Mouse (Mus musculus): ENCODE data around the gene Hoxd12. TPM values are rescaled to one million over a fixed set of nuclear protein-coding genes. Genes with fewer than 3 reads are reported as not detected.

Hoxd12 gene
- total RNA-seq, 1 experiment from 2014 or later = not detected

DNA sequence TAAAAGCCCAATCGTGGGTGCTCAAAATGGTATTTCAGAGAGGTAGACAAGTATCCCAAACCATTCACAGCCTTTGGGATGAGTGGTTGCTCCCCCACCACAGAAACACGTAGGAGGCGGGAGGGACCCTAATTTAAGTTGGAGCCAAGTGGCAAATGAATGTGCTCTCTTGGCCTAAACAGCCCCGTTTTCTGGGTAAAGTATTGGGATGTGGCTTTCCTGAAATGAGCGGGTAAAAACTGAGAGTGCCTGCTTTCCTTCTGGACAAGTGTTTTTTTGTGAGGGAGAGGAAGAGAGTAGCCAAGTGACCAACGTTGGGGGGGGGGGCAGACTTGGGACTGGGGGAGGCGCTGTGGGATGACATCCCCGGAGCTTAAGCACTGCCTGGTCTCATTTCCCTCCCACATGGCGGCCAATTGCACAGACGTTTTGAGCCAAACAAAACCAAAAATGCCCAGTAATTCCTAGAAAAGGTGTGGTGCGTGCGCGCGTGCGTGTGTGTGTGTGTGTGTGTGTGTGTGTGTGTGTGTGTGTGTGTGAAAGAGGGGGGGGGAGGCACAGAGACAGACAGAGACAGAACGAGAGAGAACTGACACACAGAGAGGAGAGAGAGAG is 36.2 kb downstream of the Hoxd12 start:
- no peak for DNase-seq

- peak; percentile 67 for DNase-seq
Observed at GRCm38 (mm10) chr2:74711721-74712621, 37.2 kb downstream of the Hoxd12 start, which contains the start of the genes Hoxd3 and Hoxd4. Hoxd3 (plus strand) TSS chr2:74711927. Hoxd4 (plus strand) TSS chr2:74711929.

DNA sequence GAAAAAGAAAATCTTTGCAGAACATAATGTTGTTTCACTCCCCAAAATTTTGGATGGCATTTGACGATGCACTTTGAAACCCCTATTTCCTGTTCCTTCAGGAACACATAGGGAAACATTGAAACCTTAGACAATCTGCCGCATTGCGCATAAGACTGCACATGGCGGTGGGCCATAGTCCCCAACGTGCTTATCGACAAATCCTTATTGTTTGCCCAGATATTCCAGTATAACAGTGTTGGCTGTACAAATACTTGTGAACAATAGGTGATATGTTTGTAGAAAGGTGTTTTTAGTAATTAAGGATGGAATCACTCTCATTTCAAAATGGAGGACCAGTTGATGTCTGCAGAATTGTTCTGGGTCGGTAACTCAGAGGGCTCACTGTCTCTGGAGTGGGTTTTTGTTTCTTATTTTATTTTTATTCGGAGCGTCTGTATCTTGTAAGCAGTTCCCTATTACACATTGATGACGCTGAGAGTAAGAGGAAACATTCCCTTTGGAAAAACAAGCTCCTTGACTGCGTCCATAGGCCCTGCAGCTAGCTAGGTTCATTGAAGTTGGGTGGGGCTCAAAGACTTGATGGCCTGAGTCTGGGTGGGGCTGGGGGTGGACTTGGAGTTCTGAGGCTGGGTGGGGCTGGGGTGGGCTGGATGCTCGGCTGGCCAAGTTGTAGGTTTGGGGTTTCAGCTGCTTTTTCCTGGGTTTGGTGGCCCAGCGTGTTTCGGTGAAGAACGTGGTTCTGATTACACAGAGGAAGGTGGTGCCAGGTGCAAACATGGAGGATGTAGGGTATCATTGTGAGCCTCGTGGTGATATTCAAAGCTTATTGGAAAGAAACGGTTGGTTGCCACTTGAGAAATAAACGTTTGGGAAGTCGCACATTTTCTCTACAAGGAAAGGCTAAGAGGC is 38.7 kb downstream of the Hoxd12 start:
- DNase-seq = no peak

GRCm38 (mm10) chr2:74714156-74714789 is 39.5 kb downstream of the Hoxd12 start:
- no peak for DNase-seq

- peak; percentile 69 for DNase-seq
Observed at GRCm38 (mm10) chr2:74714881-74715280, 40.1 kb downstream of the Hoxd12 start.

DNA sequence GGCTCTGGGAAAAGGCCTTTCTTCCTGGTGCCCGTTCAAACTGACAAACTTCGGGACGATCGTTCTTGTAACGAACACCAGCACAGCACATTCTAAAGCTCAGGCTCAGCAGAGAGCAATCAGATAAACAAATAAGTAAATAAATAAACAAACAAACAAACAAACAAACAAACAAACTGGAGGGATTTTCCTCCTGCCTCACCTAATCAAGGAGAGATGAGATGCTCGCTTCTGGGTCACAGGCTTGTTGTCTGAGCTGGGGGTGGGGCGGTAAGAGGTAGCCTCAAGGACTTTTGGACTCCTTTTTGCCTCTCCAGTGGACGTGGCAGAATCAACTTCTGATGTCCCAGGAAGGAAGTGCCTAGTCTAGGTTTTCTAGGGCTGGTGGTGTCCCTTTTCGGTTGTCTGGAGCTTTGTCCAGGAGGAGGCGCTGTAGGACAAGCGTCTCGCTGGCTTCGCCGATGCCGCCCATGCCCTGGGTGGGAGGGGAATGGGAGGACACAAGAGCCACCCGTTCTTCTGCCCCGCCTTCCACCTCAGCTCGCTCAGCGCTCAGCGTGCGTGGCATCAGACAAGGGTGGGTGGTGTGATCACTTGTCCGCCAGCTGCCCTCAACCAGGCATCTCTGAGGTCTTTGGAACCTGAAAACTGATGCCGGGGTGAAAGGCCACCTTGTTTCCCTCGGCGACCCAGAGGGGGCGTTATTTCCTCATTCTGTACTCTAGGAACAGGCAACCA is 40.9 kb downstream of the Hoxd12 start:
- DNase-seq = peak; percentile 95

DNA sequence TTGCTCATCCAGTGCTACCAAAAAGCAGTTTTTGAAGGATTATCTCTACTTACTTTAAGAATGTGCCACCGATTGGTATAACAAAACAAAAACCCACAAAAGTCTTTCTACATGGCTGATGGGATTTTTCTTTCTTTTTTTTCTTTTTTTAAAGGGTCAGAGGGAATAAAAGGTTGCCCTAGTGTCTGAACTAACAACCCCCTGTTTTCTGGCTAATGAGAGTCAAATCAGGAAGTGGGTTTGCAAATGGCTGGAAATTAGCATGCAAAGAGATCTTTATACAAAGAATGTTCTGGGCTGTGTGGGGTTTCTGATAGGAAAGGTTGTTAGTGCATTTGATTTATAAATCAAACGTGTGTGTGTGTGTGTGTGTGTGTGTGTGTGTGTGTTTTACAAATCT is 45.6 kb downstream of the Hoxd12 start:
- no peak for DNase-seq

- DNase-seq = no peak
Observed at GRCm38 (mm10) chr2:74720955-74721491, 46.2 kb downstream of the Hoxd12 start.

DNA sequence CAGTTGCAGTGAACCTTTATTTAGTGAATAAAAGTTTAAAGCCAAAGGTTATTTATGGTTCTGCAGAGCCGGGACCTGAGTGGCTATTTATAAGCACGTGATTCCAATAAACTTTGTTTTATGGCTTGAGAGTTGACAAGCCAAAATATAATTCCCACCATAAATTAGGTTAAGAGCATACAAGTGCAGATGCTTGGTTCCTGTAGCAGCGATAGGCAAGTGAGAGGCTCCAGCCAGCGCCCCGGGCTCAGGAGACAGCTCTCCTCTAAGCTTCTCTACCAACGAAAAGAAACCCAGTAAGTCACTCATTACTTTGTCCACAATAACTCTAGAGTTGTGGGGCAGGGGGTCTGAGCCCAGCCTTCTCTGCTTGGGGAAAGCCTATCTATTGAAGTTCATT is 47.1 kb downstream of the Hoxd12 start:
- no peak for DNase-seq

- no peak for DNase-seq
Observed at GRCm38 (mm10) chr2:74722949-74723348, 48.1 kb downstream of the Hoxd12 start.

GRCm38 (mm10) chr2:74724244-74725015 is 49.6 kb downstream of the Hoxd12 start:
- no peak for DNase-seq

GRCm38 (mm10) chr2:74725171-74725570 is 50.4 kb downstream of the Hoxd12 start:
- no peak for DNase-seq

GRCm38 (mm10) chr2:74726551-74726950 is 51.7 kb downstream of the Hoxd12 start, which contains the start of gene Gm28230:
Gm28230 (plus strand) TSS chr2:74726728.
- DNase-seq = peak; percentile 42

DNA sequence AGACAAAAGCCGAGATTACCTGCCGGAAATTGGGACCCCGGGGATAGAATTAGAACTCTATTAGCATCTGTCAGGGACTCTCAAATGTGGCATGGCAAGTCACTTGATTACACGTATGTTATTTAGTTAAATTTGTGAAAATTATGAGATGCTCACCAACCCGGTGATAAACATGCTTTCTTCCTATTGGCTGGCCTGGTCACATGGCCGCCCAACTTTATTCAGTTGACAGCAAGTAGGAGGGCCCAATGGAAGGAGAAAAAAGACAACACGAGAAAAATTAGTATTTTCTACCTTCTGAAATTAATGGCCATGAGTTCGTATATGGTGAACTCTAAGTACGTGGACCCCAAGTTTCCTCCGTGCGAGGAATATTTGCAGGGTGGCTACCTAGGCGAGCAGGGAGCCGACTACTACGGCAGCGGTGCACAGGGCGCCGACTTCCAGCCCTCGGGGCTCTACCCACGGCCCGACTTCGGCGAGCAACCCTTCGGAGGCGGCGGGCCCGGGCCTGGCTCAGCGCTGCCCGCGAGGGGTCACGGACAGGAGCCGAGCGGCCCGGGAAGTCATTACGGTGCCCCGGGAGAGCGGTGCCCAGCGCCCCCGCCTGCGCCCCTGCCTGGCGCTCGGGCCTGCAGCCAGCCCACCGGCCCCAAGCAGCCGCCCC is 52.3 kb downstream of the Hoxd12 start:
- DNase-seq = no peak

Small RNA genes within 50 kb of the gene (microRNA-seq; reads per million reads assigned to microRNA genes)
- gene Gm44463 (0 reads per million in 2 experiments), gene Mir10b (17,029 to 30,739 reads per million in 2 experiments)

Other genes with a start within 250 kb of the Hoxd12 start
- gene Lnpk, start 95.6 kb upstream of the Hoxd12 start, total RNA-seq (2021) = 14.5 and 16.3 TPM in 2 replicates
- gene Evx2, start 15.5 kb upstream of the Hoxd12 start, total RNA-seq (2021) = not detected in 2 replicates
- not detected in 2 replicates for gene Hoxd13, start 6.7 kb upstream of the Hoxd12 start, total RNA-seq (2021)
- not detected in 2 replicates for gene Hoxd11, start 4.5 kb downstream of the Hoxd12 start, total RNA-seq (2021)
- gene Hoxd10, start 16.9 kb downstream of the Hoxd12 start, total RNA-seq (2021) = not detected in 2 replicates
- 3.7 and 5.2 TPM in 2 replicates for gene Hoxd9, start 22.7 kb downstream of the Hoxd12 start, total RNA-seq (2021)
- gene Hoxd8, start 29.6 kb downstream of the Hoxd12 start, total RNA-seq (2021) = 27.2 and 33.9 TPM in 2 replicates
- gene Hoxd3, start 36.9 kb downstream of the Hoxd12 start, total RNA-seq (2021) = 0.73 and 2.6 TPM in 2 replicates
- 27.8 and 34.1 TPM in 2 replicates for gene Hoxd4, start 36.9 kb downstream of the Hoxd12 start, total RNA-seq (2021)
- 3.3 and 3.6 TPM in 2 replicates for gene Gm28230, start 51.7 kb downstream of the Hoxd12 start, total RNA-seq (2021)
- gene Hoxd1, start 88.0 kb downstream of the Hoxd12 start, total RNA-seq (2021) = not detected in 2 replicates
- gene Mtx2, start 150.8 kb downstream of the Hoxd12 start, total RNA-seq (2021) = 70.1 and 97.0 TPM in 2 replicates